Mouse (Mus musculus) kidney, postnatal 0 days (tissue): ENCODE results near the gene Cacng1. TPM values are rescaled to one million over a fixed set of nuclear protein-coding genes. Genes with fewer than 3 reads are reported as not detected.

ENCODE experiments used
- ATAC-seq: fragments of 200-750 bp; cut with Nextera tagmentation; replicated peaks from 2 replicates; pipeline ENCODE4 v1.8.0; 2017; ENCODE audit warnings: low read depth, moderate number of reproducible peaks, moderate TSS enrichment, moderate library complexity; ENCODE audit not compliant: low FRiP score
- DNase-seq: peaks from one replicate; pipeline ENCODE4 v3.0.0-alpha.2; 2016; ENCODE audit warnings: low spot score
- H3K27ac ChIP-seq: fragments of 300-500 bp; sonication (generic); 2 replicates; pipeline ENCODE4 v1.5.1; 2014; ENCODE audit warnings: mild to moderate bottlenecking
- H3K27me3 ChIP-seq: fragments of 300-500 bp; sonication (generic); 2 replicates; pipeline ENCODE4 v1.6.1; 2014; ENCODE audit warnings: low read length, mixed read lengths; ENCODE audit not compliant: insufficient read depth
- H3K36me3 ChIP-seq: fragments of 300-500 bp; sonication (generic); 2 replicates; pipeline ENCODE4 v1.6.1; 2014; ENCODE audit warnings: low read length, mixed read lengths; ENCODE audit not compliant: insufficient read depth
- H3K4me1 ChIP-seq: fragments of 300-500 bp; sonication (generic); replicated peaks from 2 replicates; pipeline ENCODE4 v1.6.1; 2014; ENCODE audit warnings: antibody characterized with exemption, low read length, mixed read lengths; ENCODE audit not compliant: insufficient read depth
- H3K4me2 ChIP-seq: fragments of 300-500 bp; sonication (generic); 2 replicates; pipeline ENCODE4 v1.6.1; 2014; ENCODE audit warnings: mild to moderate bottlenecking, low read length, moderate library complexity, mixed read lengths
- H3K4me3 ChIP-seq: fragments of 300-500 bp; sonication (generic); replicated peaks from 2 replicates; pipeline ENCODE4 v1.5.1; 2014; ENCODE audit warnings: low read depth, low read length
- H3K9ac ChIP-seq: fragments of 300-500 bp; sonication (generic); 2 replicates; pipeline ENCODE4 v1.6.1; 2014; ENCODE audit warnings: low read depth, low read length
- H3K9me3 ChIP-seq: fragments of 300-500 bp; sonication (generic); replicated peaks from 2 replicates; pipeline ENCODE4 v1.6.1; 2016; ENCODE audit warnings: low read length, inconsistent platforms, mixed read lengths
- CTCF ChIP-seq: IDR thresholded peaks from 2 replicates; pipeline ENCODE4 v1.5.1; 2016; ENCODE audit warnings: antibody characterized with exemption, low read depth, mild to moderate bottlenecking, moderate library complexity
- WGBS: fragments of 180-500 bp; shearing (Covaris S2); extraction: QIAGEN DNeasy Blood & Tissue Kit; methylation state at CpG from one replicate; pipeline ENCODE4 v1.1.7; 2014; 5-methylcytosine and 5-hydroxymethylcytosine counted together
- polyA plus RNA-seq: library from polyadenylated mRNA; unstranded; fragments of >200 nt; fragmentation: Nextera tagmentation; extraction: Ambion mirVana; gene quantifications from 2 replicates; pipeline ENCODE4 v1.2.1, GENCODE M21; 2015

Gene Cacng1
- polyA plus RNA-seq, 1 experiment from 2014 or later, result 0.59 TPM

GRCm38 (mm10) chr11:107699967-107700366 is 16.4 kb downstream of the Cacng1 start:
- H3K4me2 ChIP-seq, result no peak overlapping the region
- ATAC-seq (no peak), DNase-seq (no peak)
- no peak overlapping the region for H3K4me3 ChIP-seq
- H3K27me3 ChIP-seq, result no peaks in the 10 kb centered on the region
- H3K9me3 ChIP-seq, result no peaks in the 10 kb centered on the region
- no peak overlapping the region for H3K27ac ChIP-seq
- 0 out of 2 replicates have a peak, but pooled peaks cover 3% of the 10 kb centered on the region for H3K4me1 ChIP-seq
- no peak overlapping the region for H3K9ac ChIP-seq
- WGBS, result 98% methylated on average over 4 of the region's 4 CpGs
- TF ChIP-seq CTCF, result no peak
- no peaks in the 10 kb centered on the region for H3K36me3 ChIP-seq

- WGBS, result 75% methylated on average over 6 of the region's 6 CpGs
- TF ChIP-seq CTCF, result no peak
- Histone ChIP-seq H3K27me3 (no peaks in the 10 kb centered on the region), H3K9me3 (no peaks in the 10 kb centered on the region), H3K27ac (no peak overlapping the region), H3K9ac (no peak overlapping the region), H3K4me2 (no peak overlapping the region), H3K36me3 (0 out of 2 replicates have a peak, but pooled peaks cover under 1% of the 10 kb centered on the region), H3K4me3 (no peak overlapping the region), H3K4me1 (no peaks in the 10 kb centered on the region)
- DNase-seq (no peak), ATAC-seq (no peak)
Measured at GRCm38 (mm10) chr11:107693338-107693737, 23.0 kb downstream of the Cacng1 start.

DNA sequence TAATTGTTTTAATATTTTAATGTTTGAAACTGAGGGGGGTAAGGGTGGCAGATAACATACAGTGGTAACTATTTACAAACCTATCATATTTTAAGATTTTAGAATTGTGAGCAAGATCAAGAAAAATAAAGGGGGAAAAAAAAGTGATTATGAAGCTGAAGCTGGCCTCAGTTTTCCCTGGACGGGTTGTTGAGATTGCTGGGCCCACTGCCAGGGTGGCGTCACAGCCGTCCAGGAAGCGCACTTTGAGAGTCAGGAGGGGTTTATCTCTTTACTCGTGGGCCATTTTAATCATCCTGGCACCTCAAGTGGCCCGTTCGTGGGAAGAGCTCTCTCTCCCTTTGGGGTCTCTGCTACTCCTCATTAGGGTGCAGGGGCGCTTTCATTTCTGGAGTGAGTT is 24.8 kb downstream of the Cacng1 start:
- DNase-seq, result no peak
- no peak for ATAC-seq
- WGBS, result 61% methylated on average over 8 of the region's 8 CpGs
- no peak overlapping the region for H3K4me3 ChIP-seq
- TF ChIP-seq CTCF, result no peak
- no peak overlapping the region for H3K4me2 ChIP-seq
- no peaks in the 10 kb centered on the region for H3K27me3 ChIP-seq
- no peaks in the 10 kb centered on the region for H3K4me1 ChIP-seq
- no peak overlapping the region for H3K9ac ChIP-seq
- no peak overlapping the region for H3K27ac ChIP-seq
- H3K9me3 ChIP-seq, result no peaks in the 10 kb centered on the region
- peaks cover 6% of the 10 kb centered on the region; the same call in 1 of the 2 replicates for H3K36me3 ChIP-seq

DNA sequence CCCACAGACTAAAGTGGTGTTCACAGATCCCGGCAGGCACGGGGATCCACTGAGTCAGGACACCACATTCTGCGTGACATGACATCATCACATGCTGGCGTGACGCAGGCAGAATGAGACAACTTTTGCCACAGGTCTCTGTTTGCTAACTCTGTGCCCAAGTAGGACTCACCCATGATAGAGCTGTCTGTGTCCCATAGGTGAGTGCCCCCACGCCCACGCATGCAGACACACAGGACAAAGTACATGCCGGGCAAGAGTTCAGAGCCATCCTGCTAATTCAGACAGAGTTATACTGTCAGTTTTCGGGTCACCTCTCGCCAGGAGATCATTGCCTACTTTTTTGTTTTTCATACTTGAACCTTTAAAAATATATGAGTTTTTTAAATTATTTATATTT is 27.8 kb downstream of the Cacng1 start:
- Histone ChIP-seq H3K36me3 (peaks cover 20% of the 10 kb centered on the region; the same call in 1 of the 2 replicates), H3K4me1 (no peaks in the 10 kb centered on the region), H3K4me2 (no peak overlapping the region), H3K27me3 (no peaks in the 10 kb centered on the region), H3K27ac (no peak overlapping the region), H3K4me3 (no peak overlapping the region), H3K9me3 (no peaks in the 10 kb centered on the region), H3K9ac (no peak overlapping the region)
- no peak for DNase-seq
- no peak for ATAC-seq
- no peak for TF ChIP-seq CTCF
- 96% methylated on average over 10 of the region's 10 CpGs for WGBS

GRCm38 (mm10) chr11:107686290-107686689 is 30.0 kb downstream of the Cacng1 start:
- no peak overlapping the region for H3K9ac ChIP-seq
- H3K27ac ChIP-seq, result no peak overlapping the region
- ATAC-seq (no peak), DNase-seq (no peak)
- TF ChIP-seq CTCF, result no peak
- no peaks in the 10 kb centered on the region for H3K9me3 ChIP-seq
- H3K4me2 ChIP-seq, result no peak overlapping the region
- no peak overlapping the region for H3K4me3 ChIP-seq
- H3K27me3 ChIP-seq, result no peaks in the 10 kb centered on the region
- WGBS, result 90% methylated on average over 20 of the region's 20 CpGs
- H3K36me3 ChIP-seq, result peaks cover 30% of the 10 kb centered on the region; the same call in 1 of the 2 replicates
- no peaks in the 10 kb centered on the region for H3K4me1 ChIP-seq

DNA sequence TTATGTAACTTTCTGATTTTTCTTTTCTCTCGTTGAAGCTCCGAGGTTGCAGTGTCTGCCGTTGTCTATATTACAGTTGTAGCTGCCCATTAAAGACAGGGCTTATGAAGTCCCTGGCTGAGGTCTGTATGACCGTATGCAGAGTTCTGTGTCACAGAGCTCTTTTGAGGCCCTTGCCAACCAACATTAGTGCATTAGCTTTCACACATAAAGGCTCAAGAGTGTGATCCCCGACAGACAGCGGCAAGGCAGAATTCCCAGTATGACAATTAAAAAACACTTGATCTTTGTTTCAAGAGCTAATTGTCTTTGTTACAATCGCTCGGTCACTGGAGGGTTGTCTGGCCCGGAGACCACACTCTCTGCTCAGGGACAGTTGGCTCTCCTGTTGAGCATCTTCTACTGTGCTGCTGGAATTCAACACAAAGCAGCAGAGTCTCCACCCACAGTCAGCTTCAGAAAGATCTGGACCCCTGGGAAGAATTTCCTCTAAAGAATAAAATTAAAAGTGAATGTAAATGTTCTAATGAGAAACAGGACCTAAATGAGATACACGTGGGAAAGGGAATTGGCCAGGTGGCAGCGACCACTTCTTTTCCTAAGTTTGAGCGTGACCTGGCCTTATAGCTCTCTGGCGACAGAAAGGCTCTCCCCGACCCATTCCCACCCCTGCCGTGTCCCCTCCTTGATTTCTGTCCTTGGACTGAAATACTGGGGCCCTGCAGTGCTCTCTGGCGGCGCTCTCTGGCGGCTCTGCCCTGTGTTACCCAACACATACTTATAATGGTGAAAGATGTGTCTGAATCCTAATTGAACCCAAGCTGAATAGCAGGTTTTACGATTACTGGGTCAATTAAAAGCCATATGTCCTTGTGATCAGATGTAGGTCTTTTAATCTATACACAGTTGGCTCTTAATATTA is 32.5 kb downstream of the Cacng1 start:
- WGBS, result 82% methylated on average over 19 of the region's 19 CpGs
- no peaks in the 10 kb centered on the region for H3K27me3 ChIP-seq
- no peak overlapping the region for H3K27ac ChIP-seq
- ATAC-seq, result no peak
- no peaks in the 10 kb centered on the region for H3K9me3 ChIP-seq
- H3K9ac ChIP-seq, result no peak overlapping the region
- H3K4me1 ChIP-seq, result no peaks in the 10 kb centered on the region
- DNase-seq, result no peak
- H3K4me2 ChIP-seq, result no peak overlapping the region
- peaks cover 31% of the 10 kb centered on the region; the same call in 1 of the 2 replicates for H3K36me3 ChIP-seq
- H3K4me3 ChIP-seq, result no peak overlapping the region
- TF ChIP-seq CTCF, result no peak
